Mouse (Mus musculus) bone marrow macrophage, adult 2 months (primary cell): Measurements from ENCODE around the gene Txndc5. TPM values are rescaled to one million over a fixed set of nuclear protein-coding genes. Genes with fewer than 3 reads are reported as not detected.

Source experiments
- H3K27ac ChIP-seq: 2 replicates; pipeline ENCODE4 v1.5.1; 2012; ENCODE audit warnings: low read depth, low read length; ENCODE audit not compliant: insufficient read depth
- H3K4me1 ChIP-seq: 2 replicates; pipeline ENCODE4 v1.6.1; 2012; ENCODE audit warnings: low read length; ENCODE audit not compliant: control insufficient read depth, insufficient read depth
- H3K4me3 ChIP-seq: 2 replicates; pipeline ENCODE4 v1.5.1; 2012; ENCODE audit warnings: mild to moderate bottlenecking, low read length, moderate library complexity; ENCODE audit not compliant: insufficient read depth
- CTCF ChIP-seq: IDR thresholded peaks from 2 replicates; pipeline ENCODE4 v1.5.1; 2012; ENCODE audit warnings: low read depth, mild to moderate bottlenecking, low read length, moderate library complexity
- POLR2A ChIP-seq: IDR thresholded peaks from 2 replicates; pipeline ENCODE4 v1.6.1; 2012; ENCODE audit warnings: mild to moderate bottlenecking, low read depth, low read length, borderline replicate concordance
- polyA plus RNA-seq: library from polyadenylated mRNA; stranded (reverse); fragments of >200 nt; gene quantifications from 2 replicates; pipeline ENCODE4 v1.2.4, GENCODE M21; 2012; ENCODE audit not compliant: missing spikeins, insufficient read depth, insufficient read length

Txndc5 gene
- polyA plus RNA-seq, 1 experiment: 41.9 TPM

DNA sequence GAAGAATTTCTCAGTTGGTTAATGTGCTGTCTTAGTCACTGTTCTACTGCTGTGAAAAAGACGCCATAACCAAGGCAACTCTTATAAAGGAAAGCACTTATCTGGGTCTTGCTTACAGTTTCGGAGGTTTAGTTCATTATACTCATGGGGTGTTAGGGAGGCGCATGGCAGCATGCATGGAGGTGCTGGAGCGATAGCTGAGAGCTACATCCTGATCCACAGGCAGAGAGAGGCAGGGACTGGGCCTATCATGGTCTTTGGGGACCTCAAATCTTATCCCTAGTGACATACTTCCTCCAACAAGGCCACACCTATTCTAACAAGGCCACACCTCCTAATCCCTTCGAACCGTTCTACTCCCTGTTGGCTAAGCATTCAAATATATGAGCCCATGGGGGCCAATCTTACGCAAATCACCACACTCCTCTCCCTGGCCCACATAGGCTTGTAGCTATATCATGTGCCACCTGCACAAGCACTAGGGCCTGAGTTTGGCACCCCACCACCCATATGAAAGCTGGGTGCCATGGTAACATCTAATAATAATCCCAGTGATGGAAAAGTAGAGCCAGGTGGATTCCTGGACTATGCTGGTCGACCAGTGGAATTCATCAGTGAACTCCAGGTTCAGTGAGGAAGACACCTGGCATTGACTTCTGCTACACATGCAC is 15.0 kb upstream of the Txndc5 start:
- TF ChIP-seq POLR2A (no peak), CTCF (no peak)
- no peak overlapping the region for H3K4me3 ChIP-seq
- H3K27ac ChIP-seq: no peak overlapping the region
- H3K4me1 ChIP-seq: no peaks in the 10 kb centered on the region

DNA sequence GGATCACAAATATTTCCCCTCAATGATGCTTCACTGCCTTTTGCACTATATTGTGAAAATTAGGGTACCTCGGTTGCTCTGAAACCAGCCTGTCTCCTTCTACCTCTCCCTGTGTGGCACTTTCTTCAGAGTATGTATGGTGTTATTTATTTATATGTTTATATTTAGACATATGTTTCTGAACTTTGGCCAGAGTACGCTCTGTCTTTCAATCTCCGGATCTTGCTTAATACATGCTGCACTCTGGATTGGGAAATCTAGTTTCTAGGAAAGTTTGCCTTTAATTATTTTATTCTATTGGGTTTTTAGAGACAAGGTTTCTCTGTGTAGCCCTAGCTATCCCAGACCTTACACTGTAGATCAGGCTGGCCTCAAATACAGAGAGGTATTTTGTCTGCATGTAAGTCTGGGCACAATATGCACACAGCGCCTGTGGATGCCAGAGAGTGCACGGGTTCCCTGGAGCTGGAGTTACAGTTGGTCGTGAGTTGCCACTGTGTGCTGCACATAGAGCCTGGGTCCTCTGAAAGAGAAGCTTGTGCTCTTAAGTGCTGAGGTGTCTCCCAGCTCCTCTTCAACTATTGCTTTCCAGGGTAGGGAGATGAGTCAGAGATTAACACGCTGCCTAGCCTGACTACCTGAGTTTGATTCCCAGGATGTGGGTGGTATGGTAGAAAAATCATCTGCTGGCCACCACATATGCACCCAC is 10.7 kb upstream of the Txndc5 start:
- H3K4me1 ChIP-seq: no peaks in the 10 kb centered on the region
- no peak overlapping the region for H3K27ac ChIP-seq
- TF ChIP-seq POLR2A: no peak
- TF ChIP-seq CTCF: no peak
- no peak overlapping the region for H3K4me3 ChIP-seq

DNA sequence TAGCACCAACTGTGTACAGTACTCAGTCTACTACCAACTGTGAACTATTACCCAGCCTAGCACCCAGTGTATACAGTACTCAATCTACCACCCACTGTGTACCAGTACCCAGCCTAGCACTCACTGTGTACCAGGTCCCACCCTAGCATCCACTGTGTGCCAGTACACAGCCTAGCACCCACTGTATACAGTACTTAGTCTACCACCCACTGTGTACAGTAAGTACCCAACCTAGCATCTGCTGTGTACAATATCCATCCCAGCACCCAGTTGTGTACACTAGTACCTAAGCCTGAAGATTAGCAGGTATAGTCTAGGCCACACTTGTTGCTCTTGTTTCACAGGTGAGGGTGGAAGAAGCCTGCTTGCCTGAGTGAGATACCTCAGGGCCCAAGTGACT is 8.9 kb upstream of the Txndc5 start:
- Histone ChIP-seq H3K27ac (no peak overlapping the region), H3K4me3 (no peak overlapping the region), H3K4me1 (no peaks in the 10 kb centered on the region)
- TF ChIP-seq CTCF (no peak), POLR2A (no peak)

- no peak overlapping the region for H3K4me3 ChIP-seq
- TF ChIP-seq POLR2A (no peak), CTCF (no peak)
- H3K4me1 ChIP-seq: no peaks in the 10 kb centered on the region
- no peak overlapping the region for H3K27ac ChIP-seq
Observed at GRCm38 (mm10) chr13:38534731-38535130, 6.1 kb upstream of the Txndc5 start.

GRCm38 (mm10) chr13:38534016-38534415 is 5.4 kb upstream of the Txndc5 start:
- H3K27ac ChIP-seq: no peak overlapping the region
- TF ChIP-seq CTCF: no peak
- no peak for TF ChIP-seq POLR2A
- no peak overlapping the region for H3K4me3 ChIP-seq
- peaks cover under 1% of the 10 kb centered on the region; the same call in 1 of the 2 replicates for H3K4me1 ChIP-seq

DNA sequence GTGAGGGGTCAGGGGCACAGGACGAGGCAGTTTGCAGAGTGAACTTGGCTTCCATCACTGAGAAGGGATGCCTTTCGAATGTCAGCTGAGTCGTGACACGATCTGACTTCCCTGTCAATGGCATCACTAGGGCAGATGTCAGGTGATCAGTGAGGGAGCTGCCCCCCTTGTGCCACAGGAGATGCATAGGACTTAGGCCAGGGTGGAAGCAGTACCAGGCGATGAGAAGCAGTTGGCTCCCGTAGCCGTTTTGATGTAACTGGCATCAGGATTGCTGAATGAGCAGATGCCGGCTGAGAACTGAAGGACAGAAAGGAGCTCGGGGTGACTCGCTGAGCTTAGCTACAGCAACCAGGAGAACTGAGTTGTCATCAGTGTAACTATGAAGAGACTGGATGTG is 4.8 kb upstream of the Txndc5 start:
- H3K4me1 ChIP-seq: peaks cover 4% of the 10 kb centered on the region; the same call in 1 of the 2 replicates
- TF ChIP-seq CTCF (no peak), POLR2A (no peak)
- no peak overlapping the region for H3K27ac ChIP-seq
- no peak overlapping the region for H3K4me3 ChIP-seq

- H3K27ac ChIP-seq: no peak overlapping the region
- TF ChIP-seq CTCF (no peak), POLR2A (no peak)
- H3K4me3 ChIP-seq: no peak overlapping the region
- H3K4me1 ChIP-seq: peaks cover 6% of the 10 kb centered on the region
Observed at GRCm38 (mm10) chr13:38531498-38531897, 2.9 kb upstream of the Txndc5 start.

GRCm38 (mm10) chr13:38529576-38529975 is 952 bp upstream of the Txndc5 start:
- H3K4me1 ChIP-seq: peaks cover 12% of the 10 kb centered on the region
- H3K4me3 ChIP-seq: no peak overlapping the region
- no peak overlapping the region for H3K27ac ChIP-seq
- TF ChIP-seq CTCF (no peak), POLR2A (no peak)

DNA sequence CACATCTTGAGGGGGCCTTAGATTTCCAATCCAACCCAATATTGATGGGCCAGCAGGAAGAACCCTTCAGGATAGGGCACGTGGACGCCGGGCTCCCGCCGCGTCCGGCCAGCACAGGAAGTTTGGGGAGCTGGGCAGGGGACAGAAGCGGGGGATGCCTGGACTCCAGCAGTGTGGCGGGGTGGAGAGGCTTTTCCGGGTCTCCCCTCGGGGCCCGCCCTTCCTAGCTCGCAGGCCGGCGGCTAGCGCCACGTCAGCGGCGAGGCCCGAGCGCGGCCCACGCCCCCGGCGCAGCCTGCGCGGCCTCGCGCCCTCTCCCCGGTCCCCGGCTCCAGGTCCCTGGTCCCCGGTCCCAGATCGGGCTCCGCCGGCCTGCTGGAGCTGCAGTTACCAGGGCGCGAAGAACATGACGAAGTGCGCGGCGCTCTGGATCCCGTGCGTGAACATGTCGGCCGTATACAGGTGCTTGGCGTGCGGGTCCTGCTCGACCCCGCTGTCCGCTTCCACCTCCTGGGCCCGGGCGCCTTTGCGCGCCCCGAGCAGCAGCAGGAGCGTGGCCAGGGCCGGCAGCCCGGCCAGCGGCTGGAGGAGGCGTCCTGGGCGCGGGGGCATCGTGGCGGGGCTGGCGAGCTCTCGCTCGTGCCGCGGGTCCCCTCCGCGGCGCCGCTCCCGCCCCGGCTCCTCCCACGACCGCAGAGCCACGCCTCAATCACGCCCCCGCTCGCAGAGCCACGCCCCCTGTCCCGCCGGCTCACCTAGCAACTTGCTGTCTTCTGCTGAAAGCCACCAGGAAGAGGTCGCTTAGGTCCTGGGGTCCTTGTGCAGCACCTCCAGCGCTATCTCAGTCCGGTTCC is 600 bp downstream of the Txndc5 start:
- peak overlapping the region; percentile 80 for H3K4me3 ChIP-seq
- H3K27ac ChIP-seq: peak overlapping the region; percentile 74
- no peak for TF ChIP-seq POLR2A
- TF ChIP-seq CTCF: no peak
- peaks cover 14% of the 10 kb centered on the region for H3K4me1 ChIP-seq
